Mouse (Mus musculus): ENCODE measurements around the gene Krtap1-4.

DNA sequence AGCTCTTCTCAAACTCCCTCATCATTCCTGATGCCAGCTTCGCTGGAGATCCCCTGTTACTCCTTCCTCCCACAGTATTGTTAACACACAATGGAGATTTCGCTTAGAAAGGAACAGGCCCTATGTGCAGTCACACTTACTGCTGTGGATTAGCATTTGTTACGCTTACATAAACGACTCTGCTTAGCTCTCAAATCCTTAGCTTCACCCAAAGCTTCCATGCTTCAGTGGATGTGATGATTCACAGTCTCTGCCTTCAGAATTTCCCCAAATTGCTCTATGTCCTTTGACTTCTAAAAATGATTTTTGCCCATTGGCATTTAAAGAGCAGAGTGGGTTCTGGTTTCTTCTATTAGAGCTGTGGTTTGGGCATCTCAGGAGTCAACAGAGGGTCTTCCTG lies 10.3 kb downstream of the Krtap1-4 start:
- TF ChIP-seq ELF1 (IDR thresholded peaks at IDR 0.05; ENCODE audit: low read depth, low read length) (no peak), MAZ (IDR thresholded peaks at IDR 0.05; ENCODE audit: low read depth, low read length) (no peak)

Measured in CH12.LX (cell line).